Mouse (Mus musculus) bone marrow, adult 2 months (tissue): Measurements from ENCODE around the gene Mrpl43. TPM values are rescaled to one million over a fixed set of nuclear protein-coding genes. Genes with fewer than 3 reads are reported as not detected.

Source experiments
- H3K27ac ChIP-seq: fragments of 200-500 bp; 2 replicates; pipeline ENCODE4 v1.5.1; 2012; ENCODE audit warnings: low read depth, mild to moderate bottlenecking, control low read depth, inconsistent platforms, low read length; ENCODE audit not compliant: control insufficient read depth, poor library complexity, insufficient read depth
- H3K4me1 ChIP-seq: fragments of 200-500 bp; 2 replicates; pipeline ENCODE4 v1.6.1; 2011; ENCODE audit warnings: low read length; ENCODE audit not compliant: control insufficient read depth, insufficient read depth
- H3K4me3 ChIP-seq: fragments of 200-500 bp; replicated peaks from 2 replicates; pipeline ENCODE3; 2011; ENCODE audit warnings: mild to moderate bottlenecking, low read depth, low read length, control low read depth; ENCODE audit not compliant: control insufficient read depth
- CTCF ChIP-seq: fragments of 200-500 bp; IDR thresholded peaks from 2 replicates; pipeline ENCODE4 v1.5.1; 2011; ENCODE audit warnings: low read length, control low read depth; ENCODE audit not compliant: control insufficient read depth, insufficient read depth
- POLR2A ChIP-seq: fragments of 200-500 bp; IDR thresholded peaks from 2 replicates; pipeline ENCODE4 v1.6.1; 2011; ENCODE audit warnings: low read depth, mild to moderate bottlenecking, control low read depth, low read length, borderline replicate concordance; ENCODE audit not compliant: control insufficient read depth
- WGBS: fragments of 180-500 bp; shearing (Covaris S2); methylation state at CpG from one replicate; pipeline ENCODE4 v1.1.7; 2018; 5-methylcytosine and 5-hydroxymethylcytosine counted together
- polyA plus RNA-seq: library from polyadenylated mRNA; stranded (reverse); fragments of >200 nt; gene quantifications from 2 replicates; pipeline ENCODE4 v1.2.4, GENCODE M21; 2011; ENCODE audit warnings: low replicate concordance; ENCODE audit not compliant: missing spikeins, insufficient read depth, insufficient read length

Gene Mrpl43
- polyA plus RNA-seq, 1 experiment, result 23.9 TPM

GRCm38 (mm10) chr19:45005444-45005843, 798 bp downstream of the Mrpl43 start, which contains the start of gene Twnk:
Twnk (plus strand) TSS chr19:45005663.
- 7% methylated on average over 16 of the region's 16 CpGs for WGBS
- TF ChIP-seq CTCF (no peak), POLR2A (no peak)

GRCm38 (mm10) chr19:45003740-45004516, 2.3 kb downstream of the Mrpl43 start:
- Histone ChIP-seq H3K27ac (no peak overlapping the region), H3K4me1 (peaks cover 2% of the 10 kb centered on the region; the same call in 1 of the 2 replicates), H3K4me3 (no peak overlapping the region)
- WGBS, result 88% methylated on average over 7 of the region's 7 CpGs
- TF ChIP-seq POLR2A (no peak), CTCF (no peak)

More at GRCm38 (mm10) chr19:45005444-45005843, 798 bp downstream of the Mrpl43 start, which contains the start of gene Twnk:
- Histone ChIP-seq H3K27ac (peak within 1 kb of the TSS; percentile 95), H3K4me1 (peaks cover 2% of the 10 kb centered on the region; the same call in 1 of the 2 replicates), H3K4me3 (peak within 1 kb of the TSS; percentile 100)

- WGBS, result 65% methylated on average over 3 of the region's 3 CpGs
- Histone ChIP-seq H3K27ac (no peak overlapping the region), H3K4me3 (no peak overlapping the region), H3K4me1 (peaks cover 2% of the 10 kb centered on the region; the same call in 1 of the 2 replicates)
- TF ChIP-seq CTCF (no peak), POLR2A (no peak)
Observed at GRCm38 (mm10) chr19:45002301-45002700, 3.9 kb downstream of the Mrpl43 start.

GRCm38 (mm10) chr19:44999647-45000046, 6.6 kb downstream of the Mrpl43 start:
- H3K4me3 ChIP-seq, result no peak overlapping the region
- no peak overlapping the region for H3K27ac ChIP-seq
- WGBS, result 85% methylated on average over 8 of the region's 8 CpGs
- H3K4me1 ChIP-seq, result no peaks in the 10 kb centered on the region
- no peak for TF ChIP-seq POLR2A
- no peak for TF ChIP-seq CTCF

- Histone ChIP-seq H3K4me3 (no peak overlapping the region), H3K27ac (no peak overlapping the region), H3K4me1 (no peaks in the 10 kb centered on the region)
- 76% methylated on average over 11 of the region's 11 CpGs for WGBS
- TF ChIP-seq POLR2A (no peak), CTCF (no peak)
Observed at GRCm38 (mm10) chr19:44997786-44998185, 8.5 kb downstream of the Mrpl43 start.

- H3K4me3 ChIP-seq, result no peak overlapping the region
Observed at GRCm38 (mm10) chr19:44992712-44993111, 13.5 kb downstream of the Mrpl43 start.

GRCm38 (mm10) chr19:44992246-44992645, 14.0 kb downstream of the Mrpl43 start:
- 31% methylated on average over 7 of the region's 7 CpGs for WGBS
- H3K4me1 ChIP-seq, result no peaks in the 10 kb centered on the region
- no peak for TF ChIP-seq POLR2A
- no peak for TF ChIP-seq CTCF
- no peak overlapping the region for H3K27ac ChIP-seq
- no peak overlapping the region for H3K4me3 ChIP-seq

More at GRCm38 (mm10) chr19:44992712-44993111, 13.5 kb downstream of the Mrpl43 start:
- WGBS, result 52% methylated on average over 7 of the region's 7 CpGs
- TF ChIP-seq CTCF (no peak), POLR2A (no peak)
- Histone ChIP-seq H3K27ac (no peak overlapping the region), H3K4me1 (no peaks in the 10 kb centered on the region)

GRCm38 (mm10) chr19:44991031-44991430, 15.2 kb downstream of the Mrpl43 start:
- no peak overlapping the region for H3K27ac ChIP-seq
- 83% methylated on average over 8 of the region's 8 CpGs for WGBS
- H3K4me3 ChIP-seq, result no peak overlapping the region
- no peaks in the 10 kb centered on the region for H3K4me1 ChIP-seq
- TF ChIP-seq POLR2A, result no peak
- TF ChIP-seq CTCF, result no peak
